Mouse (Mus musculus) adrenal gland, adult 2 months (tissue): ENCODE measurements around the gene Gtf2f2. TPM values are rescaled to one million over a fixed set of nuclear protein-coding genes. Genes with fewer than 3 reads are reported as not detected.

Experiments
- DNase-seq: peaks from one replicate; pipeline ENCODE4 v3.0.0; 2021
- polyA plus RNA-seq: library from polyadenylated mRNA; depleted of rRNA; stranded (reverse); fragments of >200 nt; gene quantifications from 2 replicates; pipeline ENCODE4 v1.2.3, GENCODE M21; 2012; rRNA removed
- total RNA-seq, 2 experiments: library from RNA; stranded (reverse); gene quantifications; 2 replicates each; pipeline ENCODE4 v1.2.3; 2021

Gene Gtf2f2
- total and polyA plus RNA-seq, 3 experiments, result 1.3 to 24.0 (median 21.4) TPM

DNA sequence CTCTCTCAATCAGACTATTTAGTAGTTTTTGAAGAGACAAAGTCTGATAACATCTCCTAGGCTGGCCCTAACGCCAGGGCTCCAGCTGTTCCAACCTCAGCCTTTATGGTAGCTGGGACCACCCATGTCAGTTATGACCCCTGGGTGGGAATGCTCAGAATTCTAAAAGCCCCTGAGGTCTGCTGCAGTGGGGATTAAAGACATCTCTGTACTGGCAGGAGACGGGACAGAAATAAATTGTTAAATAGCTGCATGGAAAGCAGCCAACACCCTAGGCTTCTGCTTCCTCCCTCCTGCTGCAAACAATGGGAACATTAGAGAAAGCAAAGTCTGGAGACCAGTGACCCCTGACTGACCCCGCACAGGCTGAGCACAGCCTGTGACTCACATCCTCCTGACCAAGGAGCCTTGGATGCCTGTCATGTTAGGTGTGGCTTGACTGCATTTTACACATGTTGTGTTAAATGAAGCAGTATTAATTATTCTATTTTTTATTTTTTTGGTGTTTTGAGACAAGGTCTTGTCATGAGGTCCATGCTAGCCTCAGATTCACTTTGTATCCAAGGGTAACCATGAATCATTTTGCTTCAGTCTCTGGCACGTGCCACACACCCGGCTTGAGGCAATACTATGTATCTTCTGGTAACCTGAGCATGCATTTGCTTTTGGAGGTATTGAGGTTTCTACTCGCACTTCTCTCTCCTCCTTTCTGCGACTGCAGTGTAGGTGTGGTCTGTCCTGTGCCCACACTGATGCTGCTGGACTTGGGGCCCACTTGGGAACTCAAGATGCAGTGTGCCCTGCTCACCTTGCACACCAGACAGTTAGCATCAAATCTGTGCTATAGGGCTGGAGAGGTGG, 146.9 kb downstream of the Gtf2f2 start:
- peak; percentile 83 for DNase-seq

DNA sequence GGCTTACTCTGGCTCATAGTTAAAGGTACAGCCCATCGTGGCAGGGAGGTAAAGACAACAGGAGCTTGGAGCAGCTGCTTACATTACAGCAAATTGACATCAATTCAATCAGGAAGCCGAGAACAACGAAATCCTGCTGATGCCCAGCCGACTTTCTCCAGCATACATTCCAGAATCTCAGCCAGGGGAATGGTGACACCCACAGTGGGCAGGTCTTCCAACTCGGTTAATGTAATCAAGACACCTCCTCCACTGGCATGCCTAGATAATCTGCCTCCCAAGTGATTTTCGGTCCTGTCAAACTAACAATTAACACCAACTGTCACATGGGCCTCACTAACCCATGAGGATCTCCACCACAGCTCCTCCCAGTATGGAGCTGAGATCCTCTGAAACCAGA, 148.0 kb downstream of the Gtf2f2 start:
- DNase-seq, result no peak

DNA sequence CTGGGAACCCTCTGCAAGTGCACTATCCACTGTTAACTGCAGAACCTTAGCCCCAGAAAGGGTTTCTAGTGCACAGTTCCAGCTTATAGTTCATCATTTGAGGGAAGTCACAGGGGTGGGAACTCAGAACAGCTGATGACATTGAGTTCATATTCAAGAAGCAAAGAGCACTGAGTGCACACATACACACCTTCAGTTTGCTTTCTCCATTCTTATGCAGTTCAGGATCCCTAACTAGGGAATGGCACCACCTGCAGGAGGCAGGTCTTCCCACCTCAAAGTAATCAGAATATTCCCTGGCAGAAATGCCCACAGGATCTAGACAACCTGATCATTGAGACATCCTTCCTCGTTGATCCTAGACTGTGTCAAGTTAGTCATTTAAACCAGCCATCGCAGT, 151.0 kb downstream of the Gtf2f2 start:
- DNase-seq, result no peak

DNA sequence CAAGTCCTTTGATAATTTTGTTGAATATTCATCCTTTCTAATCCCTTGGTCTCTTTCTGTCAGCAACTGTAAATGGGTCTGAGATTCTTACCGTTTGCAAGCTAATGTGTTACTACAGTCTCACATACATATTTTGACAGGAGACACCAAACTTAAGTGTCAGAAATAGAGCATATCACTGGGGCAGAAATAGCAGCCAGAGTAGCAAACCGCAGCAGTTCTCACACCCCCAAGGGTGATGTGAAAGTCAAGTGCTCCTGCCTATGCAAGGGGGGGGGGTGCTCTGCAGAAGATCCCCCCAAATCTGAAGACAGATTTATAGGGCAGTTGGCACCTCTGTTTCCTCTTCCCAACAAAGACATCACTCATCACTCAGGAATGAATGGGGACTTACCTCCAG, 152.5 kb downstream of the Gtf2f2 start:
- no peak for DNase-seq

DNA sequence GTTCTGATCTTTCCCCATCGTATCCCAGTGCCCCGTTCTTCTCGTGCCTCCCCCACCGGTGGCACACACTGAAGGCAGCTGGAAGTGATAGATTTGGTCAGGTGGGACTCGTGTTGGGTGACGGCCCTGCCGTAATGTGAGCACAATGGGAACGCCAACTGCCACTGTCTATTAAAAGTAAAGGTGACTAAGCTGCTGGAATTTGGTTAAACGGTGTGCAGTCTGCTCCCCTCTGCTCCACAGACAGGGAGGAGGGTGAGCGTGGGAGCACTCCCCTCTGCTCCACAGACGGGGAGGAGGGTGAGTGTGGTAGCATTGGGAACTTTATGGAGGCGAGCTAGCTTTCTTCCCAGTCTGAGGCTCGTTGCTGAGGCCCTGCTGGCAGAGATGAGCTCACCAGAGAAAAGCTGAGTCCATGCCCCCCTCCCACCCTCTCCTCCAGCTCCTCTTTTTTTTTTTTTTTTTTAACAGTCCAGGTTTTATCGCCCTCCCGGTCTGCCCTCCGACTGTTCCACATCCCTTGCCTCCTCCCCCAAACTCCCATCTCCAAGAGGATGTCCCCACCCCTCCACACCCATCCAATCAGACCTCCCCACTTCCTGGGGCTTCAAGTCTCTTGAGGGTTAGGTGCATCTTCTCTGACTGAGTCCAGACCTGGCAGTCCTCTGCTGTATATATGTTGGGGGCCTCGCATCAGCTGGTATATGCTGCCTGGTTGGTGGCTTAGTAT, 155.2 kb downstream of the Gtf2f2 start:
- no peak for DNase-seq

DNA sequence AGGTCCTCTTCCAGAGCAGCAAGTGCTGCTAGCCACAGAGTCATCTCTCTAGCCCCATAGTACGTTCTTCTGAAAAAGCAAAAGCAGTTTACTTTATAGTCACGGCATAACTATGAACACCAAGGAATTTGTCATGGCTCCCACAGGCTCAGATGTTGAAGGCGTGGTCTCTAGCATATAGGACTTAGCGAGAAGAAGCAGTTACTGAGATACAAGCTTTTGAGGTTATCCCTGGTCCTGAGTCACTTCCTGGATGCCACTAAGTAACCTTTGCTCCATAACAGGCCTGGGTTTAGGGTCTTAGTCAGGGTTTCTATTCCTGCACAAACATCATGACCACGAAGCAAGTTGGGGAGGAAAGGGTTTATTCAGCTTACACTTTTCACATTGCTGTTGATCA, 158.6 kb downstream of the Gtf2f2 start:
- no peak for DNase-seq

DNA sequence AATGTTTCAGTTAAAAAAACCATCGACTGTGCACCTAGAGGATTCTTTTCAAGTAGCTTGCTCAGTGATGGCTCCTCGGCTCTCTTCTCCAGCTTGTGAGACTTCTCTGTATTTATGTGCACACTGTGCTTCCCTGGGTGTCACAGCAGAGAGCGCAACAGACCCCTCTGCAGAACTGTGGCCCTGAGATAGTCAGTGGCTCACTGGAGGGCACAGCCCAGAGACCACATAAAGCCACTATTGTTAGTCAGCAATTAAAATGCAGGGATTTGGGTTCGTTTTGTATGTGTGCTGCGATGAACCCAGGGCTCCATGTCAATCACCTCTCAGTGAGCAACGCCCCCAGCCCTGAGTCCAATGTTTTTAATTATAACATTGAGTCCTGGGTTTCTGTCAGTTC, 159.8 kb downstream of the Gtf2f2 start:
- no peak for DNase-seq

DNA sequence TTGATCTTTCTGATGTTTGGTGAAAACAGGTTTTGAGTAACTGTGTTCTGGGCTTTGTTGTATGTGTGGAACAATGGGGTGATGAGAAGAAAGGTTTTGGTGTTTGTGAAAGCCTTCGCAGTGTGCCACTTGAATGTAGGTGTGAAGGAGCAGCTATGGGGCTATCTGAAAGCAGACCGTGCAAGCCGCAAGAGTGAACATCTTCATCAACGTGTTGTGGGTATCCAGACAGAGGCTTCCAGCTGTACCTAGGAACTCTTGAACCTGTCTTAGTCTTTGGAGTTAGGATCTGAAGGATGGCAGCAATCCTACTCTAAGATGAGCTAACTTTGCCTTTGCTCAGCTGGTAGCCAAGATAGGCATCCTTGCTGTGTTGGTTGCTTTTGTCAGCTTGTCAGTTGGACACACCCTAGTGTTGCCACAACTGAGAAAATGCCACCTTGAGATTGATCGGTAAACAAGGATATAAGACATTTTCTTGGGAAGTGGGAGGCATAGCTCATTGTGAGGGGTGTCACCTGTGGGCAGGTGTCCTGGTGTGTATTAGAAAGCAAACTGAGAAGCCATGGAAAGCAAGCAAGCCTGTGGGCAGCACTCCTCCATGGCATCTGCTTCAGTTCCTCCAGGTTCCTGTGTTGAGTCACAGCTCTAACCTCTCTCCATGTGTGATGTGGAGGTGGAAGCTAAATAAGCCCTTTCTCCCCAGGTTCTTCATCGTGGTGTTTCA, 160.7 kb downstream of the Gtf2f2 start:
- no peak for DNase-seq

DNA sequence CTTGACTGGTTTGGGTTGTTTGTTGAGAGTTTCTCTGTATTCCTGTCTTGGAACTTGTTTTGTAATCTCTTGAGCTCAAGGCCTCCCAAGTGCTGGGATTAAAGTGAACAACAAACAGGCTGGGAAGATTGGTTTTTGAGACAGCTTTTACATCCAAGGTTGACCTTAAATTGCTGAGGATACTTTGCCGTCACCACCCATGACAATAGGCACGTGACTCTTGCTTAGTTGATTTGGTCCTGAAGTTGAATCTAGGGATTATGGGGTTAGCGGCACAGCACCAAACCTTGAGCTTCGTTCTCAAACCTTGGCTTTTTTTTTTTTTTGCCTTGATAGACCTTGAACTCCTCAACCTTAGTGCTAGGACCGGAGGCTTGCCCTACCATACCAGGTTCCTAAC, 161.4 kb downstream of the Gtf2f2 start:
- no peak for DNase-seq

DNA sequence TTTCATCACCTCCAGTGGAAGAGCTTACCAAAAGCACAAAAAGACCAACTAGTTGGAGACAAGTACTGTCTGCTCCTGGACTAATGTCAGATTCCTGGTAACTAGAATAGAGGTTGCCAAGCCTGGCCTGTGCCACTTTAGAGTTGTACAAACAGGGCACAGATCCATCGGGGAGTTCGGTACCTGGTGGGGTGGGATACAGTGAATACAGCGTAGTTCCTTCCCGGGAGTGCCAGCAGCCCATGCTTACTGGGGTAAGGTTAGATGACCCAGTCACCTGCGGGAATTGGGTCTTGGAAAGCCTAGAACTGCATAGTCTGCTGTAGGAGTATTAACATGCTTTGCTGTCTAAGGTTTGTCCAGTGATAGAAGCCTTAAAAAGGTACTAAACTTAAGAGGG, 162.2 kb downstream of the Gtf2f2 start:
- DNase-seq, result no peak

DNA sequence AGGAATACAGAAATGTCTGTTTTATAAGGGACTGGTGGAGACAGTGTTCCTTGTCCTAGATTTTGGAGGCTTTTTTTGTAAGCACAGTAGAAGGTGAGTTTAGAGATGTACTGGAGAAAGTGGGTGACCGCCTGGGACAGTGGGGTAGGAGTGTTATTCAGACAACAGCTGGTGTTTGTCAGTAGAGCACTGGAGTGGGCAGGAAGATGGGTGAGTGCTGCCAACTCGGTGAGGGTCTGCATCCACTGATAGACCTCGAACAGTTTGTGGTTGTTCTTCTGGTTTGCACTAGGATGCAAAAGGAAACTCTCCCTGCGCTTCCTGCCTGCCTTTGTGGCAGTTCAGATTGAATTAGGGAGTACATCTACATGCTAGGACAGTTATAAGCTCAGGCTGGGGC, 163.0 kb downstream of the Gtf2f2 start:
- DNase-seq, result no peak

Other genes with a start within 250 kb of the Gtf2f2 start
- 100 to 1,000 TPM; 162 to 208 TPM for gene Slc25a30, start 223.8 kb downstream of the Gtf2f2 start, total RNA-seq
- gene Slc25a30, start 223.8 kb downstream of the Gtf2f2 start, polyA plus RNA-seq, result 21.2 and 24.5 TPM in 2 replicates
- 1,000 to 10,000 TPM; 2,669 to 3,122 TPM for gene Tpt1, start 165.8 kb downstream of the Gtf2f2 start, total RNA-seq
- gene Tpt1, start 165.8 kb downstream of the Gtf2f2 start, polyA plus RNA-seq, result 2,303 and 3,302 TPM in 2 replicates
- not detected for gene Kctd4, start 55.9 kb downstream of the Gtf2f2 start, total RNA-seq
- not detected in 2 replicates for gene Kctd4, start 55.9 kb downstream of the Gtf2f2 start, polyA plus RNA-seq
- gene Gpalpp1, start 99.9 kb upstream of the Gtf2f2 start, total RNA-seq, result 10 to 100 TPM; 18.9 to 19.6 TPM
- 1.4 and 1.6 TPM in 2 replicates for gene Gpalpp1, start 99.9 kb upstream of the Gtf2f2 start, polyA plus RNA-seq
- 1 to 10 TPM; 6.9 to 8.2 TPM for gene Nufip1, start 100.0 kb upstream of the Gtf2f2 start, total RNA-seq
- gene Nufip1, start 100.0 kb upstream of the Gtf2f2 start, polyA plus RNA-seq, result 6.8 and 7.7 TPM in 2 replicates